Mouse (Mus musculus) liver, adult 2 months (tissue): Measurements from ENCODE around the gene Cux2. TPM values are rescaled to one million over a fixed set of nuclear protein-coding genes. Genes with fewer than 3 reads are reported as not detected.

Source experiments
- DNase-seq: peaks from one replicate; pipeline ENCODE4 v3.0.0-alpha.2; 2011; ENCODE audit warnings: low read depth, low spot score; ENCODE audit errors: extremely low read depth
- H3K27ac ChIP-seq: fragments of 200-500 bp; replicated peaks from 2 replicates; pipeline ENCODE4 v1.5.1; 2012; ENCODE audit warnings: low read depth, mild to moderate bottlenecking, control low read depth, inconsistent platforms, low read length; ENCODE audit not compliant: insufficient read depth
- H3K27me3 ChIP-seq: fragments of 200-500 bp; 2 replicates; pipeline ENCODE4 v1.6.1; 2012; ENCODE audit warnings: mild to moderate bottlenecking, moderate library complexity, low read length, inconsistent platforms; ENCODE audit not compliant: control insufficient read depth, insufficient read depth
- H3K36me3 ChIP-seq: fragments of 200-500 bp; 2 replicates; pipeline ENCODE4 v1.6.1; 2012; ENCODE audit warnings: low read length, inconsistent platforms; ENCODE audit not compliant: control insufficient read depth, insufficient read depth
- H3K4me1 ChIP-seq: fragments of 200-500 bp; 2 replicates; pipeline ENCODE4 v1.6.1; 2011; ENCODE audit warnings: low read length; ENCODE audit not compliant: control insufficient read depth, insufficient read depth
- H3K4me3 ChIP-seq: fragments of 200-500 bp; 2 replicates; pipeline ENCODE4 v1.5.1; 2011; ENCODE audit warnings: low read depth, mild to moderate bottlenecking, control low read depth, low read length, moderate library complexity; ENCODE audit not compliant: insufficient read depth
- H3K79me2 ChIP-seq: fragments of 200-500 bp; 2 replicates; pipeline ENCODE4 v1.6.1; 2012; ENCODE audit warnings: inconsistent platforms, mild to moderate bottlenecking, low read length, moderate library complexity; ENCODE audit not compliant: control insufficient read depth, insufficient read depth
- H3K9ac ChIP-seq: fragments of 200-500 bp; 2 replicates; pipeline ENCODE4 v1.6.1; 2012; ENCODE audit warnings: low read depth, mild to moderate bottlenecking, control low read depth, inconsistent platforms, low read length
- CTCF ChIP-seq: fragments of 200-500 bp; IDR thresholded peaks from 2 replicates; pipeline ENCODE4 v1.5.1; 2011; ENCODE audit warnings: low read depth, low read length, control low read depth
- POLR2A ChIP-seq: fragments of 200-500 bp; IDR thresholded peaks from 2 replicates; pipeline ENCODE4 v1.6.1; 2011; ENCODE audit warnings: low read length, control low read depth; ENCODE audit not compliant: insufficient read depth; ENCODE audit errors: extremely low read depth
- WGBS: fragments of 180-500 bp; shearing (Covaris S2); methylation state at CpG from one replicate; pipeline ENCODE4 v1.1.7; 2018; 5-methylcytosine and 5-hydroxymethylcytosine counted together
- polyA plus RNA-seq: library from polyadenylated mRNA; depleted of rRNA; stranded (reverse); fragments of >200 nt; gene quantifications from 2 replicates; pipeline ENCODE4 v1.2.3, GENCODE M21; 2012
- total RNA-seq: library from RNA; depleted of rRNA; stranded (reverse); fragments of >200 nt; gene quantifications from 2 replicates; pipeline ENCODE4 v1.2.3, GENCODE M21; 2014

Gene Cux2
- total and polyA plus RNA-seq, 2 experiments = 4.1 to 11.6 TPM

GRCm38 (mm10) chr5:121981650-121982131 is 68.2 kb downstream of the Cux2 start:
- Histone ChIP-seq H3K4me3 (no peak overlapping the region), H3K9ac (no peak overlapping the region), H3K27me3 (no peaks in the 10 kb centered on the region), H3K27ac (no peak overlapping the region), H3K79me2 (no peaks in the 10 kb centered on the region), H3K36me3 (no peaks in the 10 kb centered on the region), H3K4me1 (no peaks in the 10 kb centered on the region)
- DNase-seq = no peak
- no peak for TF ChIP-seq POLR2A
- no peak for TF ChIP-seq CTCF
- WGBS = 76% methylated on average over 16 of the region's 16 CpGs

- H3K27me3 ChIP-seq = no peaks in the 10 kb centered on the region
- no peak overlapping the region for H3K4me3 ChIP-seq
- DNase-seq = no peak
- H3K36me3 ChIP-seq = no peaks in the 10 kb centered on the region
- no peak overlapping the region for H3K9ac ChIP-seq
- TF ChIP-seq POLR2A (no peak), CTCF (no peak)
- H3K27ac ChIP-seq = no peak overlapping the region
- H3K4me1 ChIP-seq = no peaks in the 10 kb centered on the region
- H3K79me2 ChIP-seq = no peaks in the 10 kb centered on the region
- WGBS = 92% methylated on average over 12 of the region's 12 CpGs
These were observed 73.6 kb downstream of the Cux2 start for GRCm38 (mm10) chr5:121976331-121976730.

GRCm38 (mm10) chr5:121973541-121973940 is 76.4 kb downstream of the Cux2 start:
- Histone ChIP-seq H3K9ac (no peak overlapping the region), H3K79me2 (no peaks in the 10 kb centered on the region), H3K4me3 (no peak overlapping the region), H3K4me1 (no peaks in the 10 kb centered on the region), H3K27ac (no peak overlapping the region), H3K27me3 (no peaks in the 10 kb centered on the region), H3K36me3 (no peaks in the 10 kb centered on the region)
- TF ChIP-seq CTCF = no peak
- no peak for TF ChIP-seq POLR2A
- WGBS = 75% methylated on average over 10 of the region's 10 CpGs
- no peak for DNase-seq

- DNase-seq = no peak
- Histone ChIP-seq H3K27me3 (no peaks in the 10 kb centered on the region), H3K79me2 (no peaks in the 10 kb centered on the region), H3K36me3 (no peaks in the 10 kb centered on the region), H3K4me1 (no peaks in the 10 kb centered on the region), H3K4me3 (no peak overlapping the region), H3K9ac (no peak overlapping the region), H3K27ac (no peak overlapping the region)
- TF ChIP-seq POLR2A (no peak), CTCF (no peak)
- 86% methylated on average over 23 of the region's 23 CpGs for WGBS
These were observed 77.2 kb downstream of the Cux2 start for GRCm38 (mm10) chr5:121972680-121973192.

GRCm38 (mm10) chr5:121968999-121969398 is 80.9 kb downstream of the Cux2 start:
- TF ChIP-seq CTCF (no peak), POLR2A (no peak)

GRCm38 (mm10) chr5:121968416-121968815 is 81.5 kb downstream of the Cux2 start:
- Histone ChIP-seq H3K79me2 (no peaks in the 10 kb centered on the region), H3K9ac (no peak overlapping the region), H3K27ac (no peak overlapping the region), H3K4me1 (no peaks in the 10 kb centered on the region), H3K36me3 (no peaks in the 10 kb centered on the region), H3K4me3 (no peak overlapping the region), H3K27me3 (no peaks in the 10 kb centered on the region)
- WGBS = 94% methylated on average over 15 of the region's 15 CpGs
- TF ChIP-seq POLR2A (no peak), CTCF (no peak)
- DNase-seq = no peak

More at GRCm38 (mm10) chr5:121968999-121969398, 80.9 kb downstream of the Cux2 start:
- Histone ChIP-seq H3K36me3 (no peaks in the 10 kb centered on the region), H3K4me3 (no peak overlapping the region), H3K4me1 (no peaks in the 10 kb centered on the region), H3K27ac (no peak overlapping the region), H3K9ac (no peak overlapping the region), H3K27me3 (no peaks in the 10 kb centered on the region), H3K79me2 (no peaks in the 10 kb centered on the region)
- 91% methylated on average over 15 of the region's 15 CpGs for WGBS
- DNase-seq = no peak
